Mouse (Mus musculus): ENCODE results near the gene Arid1b.

Arid1b gene

DNA sequence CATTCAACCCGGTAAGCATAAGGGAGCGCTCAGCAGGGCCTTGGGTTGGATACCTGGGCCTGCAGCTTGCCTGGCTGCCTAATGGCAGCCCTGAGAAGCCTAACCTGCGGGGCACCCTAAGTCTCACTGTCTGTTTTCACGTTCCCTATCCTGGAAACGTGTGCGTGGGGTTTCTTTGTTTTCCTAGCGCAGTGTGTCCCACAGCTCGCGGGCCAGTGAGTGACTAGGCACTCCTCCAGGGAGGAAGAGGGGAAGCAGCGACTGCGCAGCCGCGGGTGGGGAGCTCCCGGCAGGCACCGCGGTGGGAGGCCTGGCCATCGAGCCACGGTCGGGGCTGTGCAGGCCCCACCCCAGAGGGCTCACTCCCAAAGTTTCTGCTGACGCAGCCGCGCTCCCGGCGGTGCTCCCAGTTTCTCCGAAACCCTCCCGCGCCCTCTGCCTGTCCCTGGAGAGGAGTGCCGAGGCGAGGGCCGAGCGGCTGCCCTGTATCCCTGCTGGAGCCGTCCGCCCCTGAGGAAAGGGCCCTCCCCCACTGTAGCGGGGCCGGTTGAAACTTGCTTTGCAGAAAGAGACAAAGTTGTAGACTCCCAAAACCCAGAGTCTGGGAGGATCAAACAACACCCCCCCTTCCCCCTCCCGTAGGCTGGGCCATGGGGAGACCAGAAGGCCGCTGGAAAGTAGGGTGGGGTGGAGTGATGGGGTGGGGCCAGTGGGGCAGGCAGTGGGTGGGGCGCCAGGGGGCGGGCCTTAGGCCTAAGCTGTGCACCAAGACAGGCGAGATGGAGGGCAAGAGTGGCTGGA is 195.6 kb downstream of the Arid1b start:
- DNase-seq (ENCODE audit: inconsistent ontology term) = peak; percentile 98

DNA sequence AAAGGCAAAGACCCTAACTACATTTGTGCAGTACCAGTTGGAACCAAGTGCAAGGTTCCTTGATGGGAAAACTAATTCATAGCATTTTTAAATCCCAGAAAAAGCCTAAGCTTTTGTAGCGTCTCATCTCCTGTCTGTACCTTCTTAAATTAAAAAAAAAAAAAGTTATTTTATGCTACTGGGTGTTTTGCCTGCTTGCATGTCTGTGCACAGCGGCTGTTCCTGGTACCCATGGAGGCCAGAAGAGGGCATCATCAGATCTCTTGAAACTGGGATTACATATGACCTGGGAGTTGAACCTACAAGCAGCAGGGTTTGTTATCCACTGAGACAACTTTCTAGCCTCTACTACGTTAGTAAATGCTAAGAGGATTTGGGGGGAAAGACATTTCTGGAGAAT is 196.2 kb downstream of the Arid1b start:
- DNase-seq (ENCODE audit: inconsistent ontology term) = no peak

DNA sequence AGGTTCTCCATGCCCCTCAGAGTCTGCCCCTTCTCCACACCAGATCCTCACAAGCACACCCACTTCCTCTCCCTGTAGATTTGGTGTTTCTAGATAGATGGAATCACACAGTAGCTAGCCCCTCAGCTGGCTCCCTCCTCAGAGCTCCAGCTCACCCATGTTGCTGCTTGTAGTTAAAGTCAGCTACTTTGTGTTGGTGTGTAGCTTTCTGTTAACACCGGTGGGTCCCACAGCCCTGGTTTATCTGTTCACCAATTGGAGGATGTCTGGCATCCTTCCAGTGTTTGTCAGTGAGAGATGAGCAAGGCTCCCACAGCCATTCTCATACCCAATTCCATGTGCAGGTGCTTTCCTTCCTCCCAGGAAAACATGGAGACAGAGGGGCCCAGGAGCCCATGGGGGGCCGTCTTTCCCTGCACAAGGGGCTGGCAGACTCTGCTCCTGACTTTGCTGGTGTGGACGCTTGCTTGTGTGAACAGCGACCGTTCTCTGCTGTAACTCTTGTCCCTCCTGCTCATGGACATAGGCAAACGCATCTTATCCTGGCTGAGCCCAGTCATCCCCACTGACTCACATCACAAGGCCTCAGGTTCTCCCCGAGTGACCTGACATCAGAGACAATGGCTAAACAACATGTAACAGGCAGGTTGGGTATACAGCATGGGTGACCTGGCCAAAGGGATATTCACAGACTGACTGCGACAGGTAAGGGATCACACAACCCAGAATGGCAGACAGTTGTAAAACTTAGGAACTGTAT is 200.2 kb downstream of the Arid1b start:
- no peak for DNase-seq (ENCODE audit: inconsistent ontology term)

DNA sequence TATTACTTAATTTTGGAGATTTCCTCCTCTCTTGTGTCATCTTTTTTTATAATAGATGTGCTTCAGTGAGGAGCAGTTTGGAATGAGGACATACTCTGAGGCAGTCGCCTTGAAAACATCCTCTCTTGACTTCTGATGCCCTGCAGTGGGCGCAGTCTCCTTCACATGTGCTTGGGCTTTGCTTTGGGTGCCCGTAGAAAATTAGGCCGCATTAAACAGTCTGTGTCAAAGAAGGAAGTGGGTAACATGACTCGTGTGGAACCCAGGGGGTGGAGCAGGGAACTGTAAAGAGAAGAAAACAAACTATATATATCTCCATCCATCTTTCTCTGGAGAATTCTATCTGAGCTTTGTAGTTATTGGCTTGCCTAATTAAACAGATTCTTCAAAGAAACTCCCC is 201.3 kb downstream of the Arid1b start:
- no peak for DNase-seq (ENCODE audit: inconsistent ontology term)

DNA sequence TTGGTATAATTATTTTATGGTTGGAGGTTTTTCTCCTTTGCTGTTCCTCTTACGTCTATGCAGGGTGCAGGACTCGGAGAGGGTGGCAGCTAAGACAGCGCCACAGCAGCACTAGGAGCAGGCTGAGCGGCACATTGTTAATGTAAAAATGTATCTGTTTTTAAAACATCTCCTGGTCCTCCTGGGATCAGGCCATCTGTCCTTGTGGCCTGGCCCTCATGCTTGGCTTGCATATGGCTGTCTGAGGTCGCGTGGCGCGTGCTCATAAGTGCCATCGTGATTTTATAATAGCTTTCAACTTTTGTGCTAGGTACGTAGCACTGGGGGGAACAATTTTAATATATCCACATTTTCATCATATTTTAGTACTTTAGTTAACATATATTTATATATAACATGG is 201.9 kb downstream of the Arid1b start:
- DNase-seq (ENCODE audit: inconsistent ontology term) = no peak

DNA sequence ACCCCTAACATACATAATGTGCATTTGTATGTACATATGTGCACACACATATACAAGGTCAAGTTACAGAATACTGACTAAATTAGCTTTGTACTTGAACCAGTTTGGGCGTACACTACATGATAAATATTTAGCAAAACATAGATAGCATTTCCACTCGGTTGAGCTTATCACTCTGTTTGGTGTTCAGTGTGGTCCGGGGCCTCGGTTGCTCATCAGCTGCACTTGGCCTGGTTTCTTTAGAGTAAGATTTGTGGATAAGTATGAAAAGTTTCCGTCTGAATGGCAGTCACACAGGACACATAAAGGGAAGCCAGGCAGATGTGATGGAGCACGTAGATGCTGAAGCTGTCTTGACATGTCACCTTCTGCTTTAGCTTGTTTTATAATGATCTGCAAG is 202.4 kb downstream of the Arid1b start:
- no peak for DNase-seq (ENCODE audit: inconsistent ontology term)

DNA sequence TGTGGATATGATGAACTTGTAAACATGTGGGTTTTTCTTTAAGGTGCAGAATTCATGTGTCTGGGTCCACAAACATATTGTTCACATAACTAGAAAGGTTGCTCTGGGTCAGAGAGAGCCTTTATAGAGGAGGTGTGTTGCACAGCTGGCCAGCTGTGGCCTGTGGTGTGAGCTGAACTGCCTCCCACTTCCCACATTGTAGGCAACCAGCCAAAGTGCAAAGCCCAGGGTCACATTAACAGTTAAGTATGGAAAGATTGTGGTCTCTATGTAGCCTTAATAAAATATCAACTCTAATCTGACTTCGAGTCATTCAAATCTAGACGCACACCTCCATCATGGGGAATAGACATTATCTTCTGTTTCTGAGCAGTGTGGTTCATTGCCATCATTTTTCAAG is 203.0 kb downstream of the Arid1b start:
- DNase-seq (ENCODE audit: inconsistent ontology term) = no peak

DNA sequence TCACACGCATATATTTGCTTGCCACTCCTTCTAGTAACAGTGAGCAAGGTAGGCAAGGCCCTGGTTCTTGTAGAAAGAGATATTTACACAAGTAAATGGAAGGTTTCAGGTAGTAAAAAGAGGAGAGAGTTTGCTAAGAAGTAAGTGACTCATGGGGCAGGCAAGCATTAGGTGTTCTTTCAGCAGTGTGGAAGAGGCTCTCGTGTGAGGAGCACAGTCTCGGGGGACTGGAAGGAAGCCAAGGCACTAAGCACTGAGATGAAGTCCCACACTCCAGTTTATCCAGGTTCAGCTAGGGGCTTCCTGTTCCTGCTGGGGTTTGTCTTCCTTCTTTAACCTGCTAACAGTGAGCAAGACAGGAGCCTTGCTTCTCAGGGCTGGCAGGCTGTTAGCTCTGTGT is 203.6 kb downstream of the Arid1b start:
- DNase-seq (ENCODE audit: inconsistent ontology term) = no peak

DNA sequence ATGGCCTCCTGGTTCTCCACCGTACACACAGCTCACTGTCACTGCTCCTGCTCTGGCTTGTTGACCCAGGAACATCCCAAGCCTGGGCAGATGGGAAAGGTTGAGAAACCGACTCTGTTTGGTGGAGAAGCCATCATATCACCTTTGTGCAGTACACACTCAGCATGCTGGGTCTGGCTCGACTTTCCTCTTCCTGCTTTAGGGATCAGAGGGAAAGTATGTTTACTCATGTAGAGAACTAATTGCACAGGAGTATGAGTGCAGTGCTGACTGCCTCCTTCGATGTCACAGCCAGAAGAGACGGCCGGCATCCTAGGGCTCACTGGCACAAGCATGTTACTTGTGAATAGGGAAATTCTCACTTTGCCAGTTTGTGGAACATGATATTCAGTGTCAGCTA is 204.1 kb downstream of the Arid1b start:
- no peak for DNase-seq (ENCODE audit: inconsistent ontology term)

DNA sequence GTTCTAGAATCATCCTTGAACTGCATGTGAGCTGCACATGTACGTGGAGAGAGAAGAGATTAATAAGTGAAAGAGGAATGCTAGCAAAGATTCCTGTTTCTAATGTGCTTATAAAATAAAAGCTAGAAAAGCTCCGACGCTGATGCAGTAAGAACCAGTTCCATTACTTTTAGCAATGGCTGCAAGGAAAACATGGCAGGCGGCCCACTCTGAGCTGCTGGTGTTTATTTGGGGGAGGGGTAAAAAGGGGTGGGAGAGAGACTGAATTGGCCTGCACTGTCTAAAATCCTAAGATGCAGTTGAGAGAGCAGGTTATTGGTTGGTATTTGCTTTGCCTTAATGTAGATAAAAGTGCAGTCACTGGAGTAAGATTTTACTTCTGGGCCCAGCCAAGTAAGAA is 204.7 kb downstream of the Arid1b start:
- DNase-seq (ENCODE audit: inconsistent ontology term) = no peak

DNA sequence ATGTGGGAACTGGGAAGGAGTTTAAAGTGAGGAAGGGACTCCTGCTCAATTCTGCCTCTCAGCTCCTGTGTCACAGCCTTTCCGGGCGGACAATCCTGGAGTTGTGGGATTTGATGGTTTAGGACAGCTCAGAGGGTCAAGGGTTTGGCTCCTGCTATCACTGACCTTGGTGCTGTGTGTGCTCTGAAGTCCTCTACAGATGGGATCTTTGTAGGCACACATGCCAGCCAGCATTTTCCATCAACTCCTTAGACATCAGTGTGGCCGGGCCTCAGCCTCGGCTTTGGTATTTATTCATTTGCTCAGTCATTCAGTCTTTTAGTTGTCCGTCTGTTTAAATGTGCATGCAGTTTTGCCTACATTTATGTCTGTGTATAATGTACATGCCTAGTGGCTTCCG is 206.5 kb downstream of the Arid1b start:
- no peak for DNase-seq (ENCODE audit: inconsistent ontology term)

DNA sequence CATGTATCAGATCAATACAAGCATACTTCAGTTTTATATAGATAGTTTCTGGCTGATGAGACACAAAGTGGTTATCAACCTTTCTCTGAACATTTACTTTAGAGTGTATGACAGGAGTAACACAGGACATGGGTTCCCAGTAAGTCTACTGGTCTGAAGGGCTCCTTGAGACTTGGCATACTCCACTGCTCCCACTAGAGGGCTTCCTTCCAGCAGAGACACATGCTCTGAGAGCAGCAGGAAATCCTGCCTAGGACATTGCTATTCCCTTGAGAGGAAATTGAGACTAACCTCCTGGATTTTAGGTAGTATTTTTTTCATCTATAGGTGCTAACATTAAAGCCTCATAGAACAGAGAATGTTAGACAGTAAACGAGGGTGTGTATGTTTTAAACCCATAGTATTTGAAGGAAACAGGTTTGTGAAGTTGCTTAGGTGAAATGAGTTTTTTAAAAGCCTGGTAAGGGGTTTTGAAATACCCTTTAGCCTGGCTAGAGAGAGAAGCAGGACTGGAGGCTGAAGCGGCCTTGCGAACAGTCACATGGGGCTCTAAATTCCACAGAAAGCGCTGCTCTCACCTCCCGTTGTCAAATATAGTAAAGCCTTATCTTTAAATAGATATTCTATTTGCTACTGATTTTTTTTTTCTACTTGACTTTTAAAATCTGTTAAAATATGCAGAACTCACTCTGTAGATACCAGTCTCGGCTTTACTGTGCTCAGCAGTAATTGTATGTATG is 207.9 kb downstream of the Arid1b start:
- DNase-seq (ENCODE audit: inconsistent ontology term) = no peak

DNA sequence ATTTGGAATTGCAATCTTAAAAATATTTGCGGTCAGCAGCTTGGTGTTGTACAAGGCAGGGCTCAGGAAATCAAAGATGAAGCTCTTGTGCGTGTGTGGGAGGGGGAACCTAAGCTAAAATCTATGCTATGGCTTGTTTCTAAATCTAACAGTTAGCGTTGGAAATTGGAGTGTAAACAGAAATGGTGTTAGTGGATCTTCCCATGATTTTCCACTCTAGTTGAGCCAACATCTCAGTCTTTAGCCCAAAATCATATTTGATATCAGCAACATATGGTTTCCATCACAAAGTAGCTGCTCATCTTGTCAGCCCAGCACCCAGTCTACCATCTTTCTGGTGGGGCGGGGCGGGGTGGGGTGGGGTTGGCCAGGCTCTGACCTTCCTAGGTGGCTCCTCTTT is 208.6 kb downstream of the Arid1b start:
- no peak for DNase-seq (ENCODE audit: inconsistent ontology term)

DNA sequence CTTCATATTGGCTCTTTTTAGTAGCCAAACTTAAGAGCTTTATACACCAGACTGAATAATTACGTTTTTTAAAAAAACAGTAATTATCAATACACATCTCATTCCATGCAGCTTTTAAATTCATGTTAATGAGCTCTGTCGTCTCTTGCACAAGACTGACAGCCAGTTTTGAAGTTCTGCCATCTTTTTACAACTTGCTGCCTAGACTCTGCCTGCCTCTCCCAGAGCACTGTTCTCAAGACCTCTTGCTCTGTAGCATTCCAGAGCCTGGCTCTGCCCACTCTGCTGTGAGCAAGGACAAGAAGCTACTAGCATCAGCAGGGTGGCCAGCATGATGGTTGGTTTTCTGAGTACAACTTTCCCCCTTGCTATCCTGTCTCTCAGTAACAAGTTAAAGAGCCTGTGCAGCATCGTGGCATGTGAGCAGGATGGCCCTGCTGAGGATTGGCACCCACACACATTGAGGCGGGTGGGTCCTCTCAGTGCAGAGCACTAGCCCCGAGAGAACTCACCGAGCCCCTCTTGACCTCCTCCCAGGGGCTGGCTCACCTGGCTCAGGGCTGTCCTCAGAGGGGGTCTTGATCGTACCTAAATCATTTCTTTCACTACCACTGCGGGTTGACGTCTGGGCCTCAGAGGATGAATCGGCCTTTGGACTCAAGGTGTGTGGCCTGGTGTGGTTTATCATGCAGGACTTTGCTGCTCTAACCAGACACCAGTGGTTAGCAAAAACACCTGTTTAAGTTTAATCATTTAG is 209.4 kb downstream of the Arid1b start:
- DNase-seq (ENCODE audit: inconsistent ontology term) = no peak

DNA sequence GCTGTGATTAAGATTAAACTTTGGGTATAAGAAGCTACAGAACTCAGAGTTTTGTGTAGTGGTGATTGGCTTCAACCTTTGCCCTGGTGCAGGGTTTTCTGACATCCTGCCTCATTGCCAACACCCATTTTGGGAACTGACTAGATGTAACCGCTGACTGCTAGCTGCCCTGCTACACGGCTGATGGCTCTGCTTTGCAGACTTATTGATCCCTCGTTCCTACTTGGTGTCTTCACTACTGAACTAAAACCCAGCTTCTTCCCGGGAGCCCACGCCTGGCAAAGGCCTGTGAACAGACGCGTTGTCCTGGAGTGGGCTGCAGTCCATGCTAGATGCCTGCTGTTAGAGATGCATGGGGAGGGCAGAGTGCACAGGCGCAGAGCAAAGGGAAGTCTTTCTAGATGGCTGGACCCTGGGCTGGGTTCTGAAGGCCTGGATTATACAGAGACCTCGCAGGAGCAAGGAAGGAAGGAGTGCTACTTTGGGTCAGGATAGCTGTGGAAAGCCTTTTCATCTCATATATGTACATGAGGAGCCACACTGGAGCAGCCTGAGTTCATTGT is 210.1 kb downstream of the Arid1b start:
- DNase-seq (ENCODE audit: inconsistent ontology term) = no peak

DNA sequence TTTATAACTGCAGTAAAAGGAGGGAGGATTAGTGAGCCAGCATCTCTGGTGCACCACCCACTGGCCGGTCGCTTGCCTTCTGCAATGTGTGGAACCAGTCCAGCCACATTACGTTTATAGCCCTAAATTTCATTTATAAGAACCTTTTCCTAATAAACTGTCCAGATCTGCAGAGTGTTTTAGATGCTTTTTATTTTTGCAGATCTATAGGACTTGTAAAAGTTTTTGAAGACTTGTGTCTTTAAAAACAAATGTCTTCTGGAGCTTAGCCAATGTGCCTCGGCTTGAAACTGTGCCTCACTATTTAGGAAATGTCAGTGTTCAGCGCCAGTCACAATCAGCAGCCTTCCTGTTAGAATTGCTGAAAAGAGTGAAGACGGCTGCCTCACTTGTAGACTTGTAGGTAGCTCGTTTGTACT is 211.0 kb downstream of the Arid1b start:
- no peak for DNase-seq (ENCODE audit: inconsistent ontology term)

DNA sequence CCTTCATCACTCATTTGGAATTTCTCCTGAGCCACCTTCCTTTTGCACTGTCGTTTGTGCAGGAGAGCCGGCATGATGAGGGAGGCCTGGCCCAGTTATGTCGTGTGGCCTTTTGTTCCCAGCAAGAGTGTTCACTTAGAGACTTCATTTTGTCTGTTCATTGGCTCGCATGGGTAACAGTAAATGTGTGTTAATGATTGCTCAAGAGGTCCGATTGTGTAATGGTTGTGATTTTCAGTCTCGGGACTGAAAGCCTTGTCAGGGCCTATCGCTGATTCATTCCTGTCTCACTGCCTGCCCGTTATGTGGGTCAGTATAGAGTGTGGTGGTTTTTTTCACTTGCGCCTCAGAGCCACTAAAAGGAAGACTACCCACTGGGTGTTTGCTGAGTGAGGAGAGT is 212.6 kb downstream of the Arid1b start:
- peak; percentile 86 for DNase-seq (ENCODE audit: inconsistent ontology term)

DNA sequence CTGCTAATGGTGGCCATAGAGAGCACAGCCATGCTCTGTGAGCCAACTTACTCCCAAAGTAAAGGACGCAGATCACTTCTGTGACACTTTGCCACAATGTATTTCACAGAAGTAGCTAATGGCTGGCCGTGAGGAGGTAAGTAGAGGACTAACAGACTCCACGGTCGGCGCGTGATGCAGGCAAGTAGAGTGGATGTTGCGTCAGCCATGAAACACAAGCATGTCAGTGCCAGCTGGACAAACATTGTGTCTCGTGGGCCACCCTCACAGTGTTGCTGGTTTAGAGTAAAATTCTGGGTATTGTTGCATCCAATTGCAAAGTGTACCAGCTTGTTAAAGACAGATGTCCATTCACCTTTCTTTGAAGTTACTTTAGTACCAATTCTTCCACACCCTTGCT is 213.7 kb downstream of the Arid1b start:
- no peak for DNase-seq (ENCODE audit: inconsistent ontology term)

DNA sequence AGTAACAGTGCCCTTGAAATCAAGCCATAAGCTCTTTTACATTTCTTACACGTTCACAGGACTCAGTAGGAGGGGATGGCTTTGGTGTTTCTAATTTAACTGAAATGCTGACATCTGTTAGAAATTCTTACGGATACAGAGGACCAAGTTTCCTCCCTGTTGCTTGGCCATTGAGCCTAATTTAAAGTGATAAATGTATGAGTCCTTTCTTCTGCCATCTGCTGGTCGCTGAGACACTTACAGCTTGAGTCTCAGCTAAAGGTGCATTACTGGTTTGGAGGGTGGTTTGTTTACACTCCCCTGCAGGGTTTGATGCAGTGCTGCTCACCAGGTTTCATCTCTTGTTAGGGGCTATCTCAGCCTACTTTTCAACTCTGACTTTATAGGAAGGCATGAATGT is 214.2 kb downstream of the Arid1b start:
- DNase-seq (ENCODE audit: inconsistent ontology term) = no peak

DNA sequence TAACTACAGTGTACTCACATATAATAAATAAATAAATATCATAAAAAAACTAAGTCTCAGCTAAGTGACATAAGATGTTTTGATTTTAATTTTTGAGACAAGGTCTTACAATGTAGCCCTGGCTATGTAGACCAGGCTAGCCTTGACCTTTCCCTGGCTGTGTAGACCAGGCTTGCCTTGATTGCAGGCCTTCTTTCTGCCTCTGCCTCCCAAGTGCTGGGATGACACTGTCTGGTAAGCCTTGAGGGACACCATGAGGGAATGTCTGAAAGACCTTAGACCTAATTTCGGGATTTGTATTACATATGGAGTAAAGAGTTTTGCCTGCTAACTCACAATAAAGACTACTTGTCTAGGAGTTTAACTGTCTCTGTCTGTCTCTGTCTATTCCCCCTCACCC is 214.9 kb downstream of the Arid1b start:
- no peak for DNase-seq (ENCODE audit: inconsistent ontology term)

DNA sequence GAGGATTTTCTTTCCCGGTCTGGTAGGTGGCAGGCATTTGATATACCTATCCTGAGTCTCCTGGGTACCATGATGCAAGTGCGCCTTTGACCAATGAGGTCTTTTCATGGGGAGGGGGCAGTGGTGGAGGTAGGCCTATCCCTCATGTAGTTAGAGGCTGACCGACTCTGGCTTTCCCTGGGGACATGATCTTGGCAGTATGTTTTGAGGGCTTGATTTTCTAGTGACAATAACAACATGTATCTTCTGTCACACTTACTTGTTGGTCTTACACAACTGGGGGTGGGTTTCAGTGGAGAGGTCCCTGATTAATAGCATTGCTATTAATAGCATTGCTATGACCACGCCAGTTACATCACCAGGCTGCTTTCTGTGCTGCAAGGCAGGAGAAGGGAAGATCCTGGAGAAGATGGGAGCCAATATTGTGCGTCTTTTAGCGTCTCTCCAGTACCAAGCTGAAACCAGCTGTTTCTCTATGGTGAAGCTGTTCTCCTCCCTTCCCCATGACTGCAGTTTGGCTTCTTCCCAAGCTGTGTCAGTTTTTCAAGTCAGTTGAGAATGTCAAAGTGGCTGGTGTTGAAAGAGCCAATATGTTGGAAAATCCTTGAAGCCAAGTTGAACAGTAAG is 216.1 kb downstream of the Arid1b start:
- DNase-seq (ENCODE audit: inconsistent ontology term) = no peak

Data from Muller cell, postnatal 12 days (primary cell).